Mouse (Mus musculus) hindbrain, embryonic 15.5 days (tissue): ENCODE results near the gene Pfkm. TPM values are rescaled to one million over a fixed set of nuclear protein-coding genes. Genes with fewer than 3 reads are reported as not detected.

Experiments
- polyA plus RNA-seq: library from polyadenylated mRNA; unstranded; fragments of >200 nt; fragmentation: Nextera tagmentation; extraction: Ambion mirVana; gene quantifications from 2 replicates; pipeline ENCODE4 v1.2.1, GENCODE M21; 2015

The Pfkm gene
- polyA plus RNA-seq, 1 experiment from 2014 or later: 90.0 TPM

Other genes starting within 250 kb of the Pfkm start
- gene Hdac7, start 248.1 kb upstream of the Pfkm start, polyA plus RNA-seq: 25.5 and 28.1 TPM in 2 replicates
- 0.09 and 0.32 TPM in 2 replicates for gene Vdr, start 182.0 kb upstream of the Pfkm start, polyA plus RNA-seq
- 58.3 and 60.5 TPM in 2 replicates for gene Tmem106c, start 128.4 kb upstream of the Pfkm start, polyA plus RNA-seq
- gene Col2a1, start 87.9 kb upstream of the Pfkm start, polyA plus RNA-seq: 26.1 and 33.9 TPM in 2 replicates
- gene Senp1, start 1.2 kb downstream of the Pfkm start, polyA plus RNA-seq: 19.3 and 21.3 TPM in 2 replicates
- gene Asb8, start 73.0 kb downstream of the Pfkm start, polyA plus RNA-seq: 58.4 and 60.7 TPM in 2 replicates
- gene Ccdc184, start 74.6 kb downstream of the Pfkm start, polyA plus RNA-seq: 103 and 113 TPM in 2 replicates
- gene Olfr288, start 103.0 kb downstream of the Pfkm start, polyA plus RNA-seq: not detected in 2 replicates
- not detected in 2 replicates for gene Gm44579, start 128.4 kb downstream of the Pfkm start, polyA plus RNA-seq
- 0.12 and 0.21 TPM in 2 replicates for gene Olfr287, start 128.5 kb downstream of the Pfkm start, polyA plus RNA-seq
- not detected in 2 replicates for gene Olfr286, start 141.9 kb downstream of the Pfkm start, polyA plus RNA-seq
- gene H1fnt, start 164.7 kb downstream of the Pfkm start, polyA plus RNA-seq: not detected in 2 replicates
- gene Zfp641, start 203.6 kb downstream of the Pfkm start, polyA plus RNA-seq: 10.9 and 11.7 TPM in 2 replicates
- not detected in 2 replicates for gene Olfr285, start 224.8 kb downstream of the Pfkm start, polyA plus RNA-seq
- not detected in 2 replicates for gene Olfr284, start 248.4 kb downstream of the Pfkm start, polyA plus RNA-seq